Mouse (Mus musculus) kidney, adult 2 months (tissue): ENCODE measurements around the gene Npas1.

ENCODE experiments used
- CTCF ChIP-seq: fragments of 200-500 bp; conservative IDR thresholded peaks from 2 replicates; pipeline ENCODE4 v1.5.1; 2011; ENCODE audit warnings: low read depth, mild to moderate bottlenecking, control low read depth, low read length, moderate library complexity, mixed read lengths; ENCODE audit not compliant: insufficient read depth, insufficient read length
- POLR2A ChIP-seq: fragments of 200-500 bp; IDR thresholded peaks from one replicate; pipeline ENCODE4 v1.6.1; 2011; ENCODE audit warnings: low read depth, low read length, control low read depth

DNA sequence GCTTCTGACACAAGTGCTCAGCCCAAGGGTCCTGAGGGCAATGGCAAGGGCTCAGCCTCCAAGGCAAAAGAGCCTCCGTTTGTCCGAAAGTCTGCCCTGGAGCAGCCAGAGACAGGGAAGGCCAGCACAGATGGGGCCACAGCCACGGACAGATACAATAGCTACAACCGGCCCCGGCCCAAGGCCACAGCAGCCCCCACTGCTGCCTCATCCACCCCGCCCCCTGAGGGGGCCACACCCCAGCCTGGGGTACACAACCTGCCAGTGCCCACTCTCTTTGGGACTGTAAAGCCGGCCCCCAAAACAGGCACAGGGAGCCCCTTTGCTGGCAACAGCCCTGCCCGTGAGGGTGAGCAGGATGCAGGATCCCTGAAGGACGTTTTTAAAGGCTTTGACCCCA lies 42.4 kb downstream of the Npas1 start:
- no peak for TF ChIP-seq CTCF
- TF ChIP-seq POLR2A, result no peak
